Mouse (Mus musculus) hindbrain, postnatal 0 days (tissue): ENCODE measurements around the gene Tmem189. TPM values are rescaled to one million over a fixed set of nuclear protein-coding genes. Genes with fewer than 3 reads are reported as not detected.

Experiments used
- ATAC-seq: fragments of 200-750 bp; cut with Nextera tagmentation; 2 replicates; pipeline ENCODE4 v1.8.0; 2017; ENCODE audit warnings: mild to moderate bottlenecking, moderate TSS enrichment, moderate library complexity
- DNase-seq: peaks from one replicate; pipeline ENCODE4 v3.0.0-alpha.2; 2015; ENCODE audit warnings: low spot score
- H3K27ac ChIP-seq: fragments of 300-500 bp; sonication (generic); 2 replicates; pipeline ENCODE4 v1.5.1; 2014; ENCODE audit warnings: mild to moderate bottlenecking
- H3K27me3 ChIP-seq: fragments of 300-500 bp; sonication (generic); 2 replicates; pipeline ENCODE4 v1.6.1; 2014; ENCODE audit warnings: low read length, mixed read lengths; ENCODE audit not compliant: insufficient read depth
- H3K36me3 ChIP-seq: fragments of 300-500 bp; sonication (generic); 2 replicates; pipeline ENCODE4 v1.6.1; 2014; ENCODE audit warnings: low read length, mixed read lengths; ENCODE audit not compliant: insufficient read depth
- H3K4me1 ChIP-seq: fragments of 300-500 bp; sonication (generic); 2 replicates; pipeline ENCODE4 v1.6.1; 2014; ENCODE audit warnings: antibody characterized with exemption, low read length, mixed read lengths; ENCODE audit not compliant: insufficient read depth
- H3K4me2 ChIP-seq: fragments of 300-500 bp; sonication (generic); 2 replicates; pipeline ENCODE4 v1.6.1; 2014; ENCODE audit warnings: low read depth, mild to moderate bottlenecking, low read length, moderate library complexity, mixed read lengths
- H3K4me3 ChIP-seq: fragments of 300-500 bp; sonication (generic); 2 replicates; pipeline ENCODE4 v1.5.1; 2014; ENCODE audit warnings: low read length
- H3K9ac ChIP-seq: fragments of 300-500 bp; sonication (generic); replicated peaks from 2 replicates; pipeline ENCODE4 v1.6.1; 2014; ENCODE audit warnings: mild to moderate bottlenecking, low read length, moderate library complexity, mixed read lengths
- H3K9me3 ChIP-seq: fragments of 300-500 bp; sonication (generic); 2 replicates; pipeline ENCODE4 v1.6.1; 2016; ENCODE audit warnings: low read length, mixed read lengths
- CTCF ChIP-seq: IDR thresholded peaks from 2 replicates; pipeline ENCODE4 v1.5.1; 2016; ENCODE audit warnings: antibody characterized with exemption, control low read depth, low read depth
- WGBS: fragments of 180-500 bp; shearing (Covaris S2); extraction: QIAGEN DNeasy Blood & Tissue Kit; methylation state at CpG from one replicate; pipeline ENCODE4 v1.1.7; 2014; 5-methylcytosine and 5-hydroxymethylcytosine counted together
- polyA plus RNA-seq: library from polyadenylated mRNA; unstranded; fragments of >200 nt; fragmentation: Nextera tagmentation; extraction: Ambion mirVana; gene quantifications from 2 replicates; pipeline ENCODE4 v1.2.1, GENCODE M21; 2015
- total RNA-seq: library from RNA; depleted of rRNA; stranded (reverse); fragments of >200 nt; gene quantifications from 2 replicates; pipeline ENCODE4 v1.2.3, GENCODE M21; 2014

Gene Tmem189
- total and polyA plus RNA-seq, 2 experiments from 2014 or later: 41.4 to 79.9 TPM

DNA sequence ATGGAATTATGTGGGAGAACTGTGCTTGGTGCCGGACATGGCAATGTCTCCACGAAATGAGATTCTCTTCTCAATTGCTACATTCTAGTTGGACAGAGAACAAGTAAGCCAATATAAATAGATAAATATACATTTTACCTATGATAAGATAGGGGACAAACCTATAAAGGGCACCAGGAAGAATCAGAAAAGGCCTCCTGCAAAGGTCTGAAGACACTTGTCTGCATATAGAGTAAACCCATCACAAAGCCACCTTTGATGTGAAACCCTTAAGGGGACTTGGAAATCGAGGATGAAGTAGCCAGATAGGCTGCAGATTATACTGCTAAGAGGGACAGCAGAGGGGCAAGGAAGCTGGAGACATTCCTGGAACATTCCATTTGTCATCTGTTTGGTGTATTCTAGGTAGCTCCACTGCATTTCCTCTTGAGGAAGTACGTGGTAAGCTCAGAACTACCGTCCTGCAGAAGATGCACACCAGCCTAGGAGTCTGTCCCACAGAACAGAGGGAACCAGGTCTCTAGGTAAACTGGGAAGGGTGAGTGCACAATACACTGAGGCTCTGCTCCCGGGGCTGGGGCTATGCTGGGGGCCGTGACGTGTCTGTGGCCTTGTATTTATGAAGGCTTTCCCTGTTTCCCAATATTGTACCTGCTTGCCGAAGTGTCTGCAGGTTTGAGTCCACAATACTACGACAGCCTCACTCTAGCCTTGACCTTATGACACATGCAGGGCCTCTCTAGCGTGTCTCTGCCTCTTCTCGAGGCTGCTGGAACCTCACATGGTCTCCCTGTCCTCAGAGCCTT lies 56.7 kb downstream of the Tmem189 start:
- H3K4me3 ChIP-seq: no peak overlapping the region
- no peak for DNase-seq
- ATAC-seq: no peak
- peak overlapping the region; percentile 90 for H3K27ac ChIP-seq
- peak overlapping the region; percentile 90 for H3K4me2 ChIP-seq
- TF ChIP-seq CTCF: no peak
- peak overlapping the region; percentile 90; the same call in 1 of the 2 replicates for H3K9ac ChIP-seq
- 80% methylated on average over 12 of the region's 12 CpGs for WGBS
- H3K27me3 ChIP-seq: no peaks in the 10 kb centered on the region
- no peaks in the 10 kb centered on the region for H3K9me3 ChIP-seq
- no peaks in the 10 kb centered on the region; the same call in 1 of the 2 replicates for H3K36me3 ChIP-seq
- peaks cover 21% of the 10 kb centered on the region for H3K4me1 ChIP-seq

DNA sequence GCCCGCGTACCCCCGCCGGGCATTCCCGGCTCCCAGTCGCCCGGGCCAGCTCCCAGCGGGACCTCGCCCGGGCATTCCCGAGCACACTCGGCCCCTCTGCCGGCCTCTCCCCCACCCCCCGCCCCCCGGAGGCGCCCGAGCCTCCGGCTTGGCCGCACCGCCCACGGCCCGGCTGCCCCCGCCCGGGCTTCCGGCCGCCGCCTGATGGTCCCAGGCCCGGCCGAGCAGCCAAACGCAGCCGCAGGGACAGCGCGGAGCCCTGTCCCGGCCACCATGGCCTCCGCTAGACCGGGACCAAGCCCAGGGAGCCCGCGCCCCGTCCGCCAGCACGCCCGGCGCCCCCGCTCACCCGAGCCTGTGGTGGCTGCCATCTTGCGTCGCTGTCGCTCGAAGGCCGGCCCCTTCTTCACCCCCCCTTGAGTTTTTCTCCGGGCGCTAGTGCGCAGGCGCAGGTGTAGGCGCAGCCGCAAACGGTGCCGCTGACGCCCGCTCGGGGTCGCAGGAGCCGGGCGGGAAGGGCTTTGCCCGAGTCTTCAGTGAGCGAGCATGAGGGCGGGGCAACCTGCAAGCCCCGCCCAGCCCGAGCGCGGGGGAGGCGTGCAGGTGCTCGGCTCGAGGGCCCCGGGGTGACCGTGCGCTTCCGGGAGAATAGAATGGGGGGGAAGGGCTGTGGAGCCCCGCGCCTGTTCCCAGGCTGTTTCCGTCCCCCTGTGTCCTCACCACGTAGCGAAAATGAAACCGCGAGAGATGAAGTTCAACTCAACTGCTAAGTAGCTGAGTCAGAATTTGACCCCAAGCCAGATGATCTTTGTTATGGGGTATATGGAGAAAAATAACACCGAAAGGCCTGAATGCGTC lies 57.8 kb downstream of the Tmem189 start, which contains the start of gene Ube2v1:
Gene Ube2v1 (minus strand): TSS at position 505 of the 858 bp plus-strand sequence.
- Histone ChIP-seq H3K9me3 (no peaks in the 10 kb centered on the region), H3K36me3 (no peaks in the 10 kb centered on the region; the same call in 1 of the 2 replicates), H3K9ac (peak within 1 kb of the TSS; percentile 90), H3K27me3 (no peaks in the 10 kb centered on the region), H3K4me3 (peak within 1 kb of the TSS; percentile 84), H3K4me1 (peaks cover 21% of the 10 kb centered on the region), H3K27ac (peak within 1 kb of the TSS; percentile 90), H3K4me2 (peak within 1 kb of the TSS; percentile 90)
- WGBS: 1% methylated on average over 84 of the region's 87 CpGs
- DNase-seq (peak; percentile 98), ATAC-seq (peak; percentile 89)
- TF ChIP-seq CTCF: peak; percentile 48

DNA sequence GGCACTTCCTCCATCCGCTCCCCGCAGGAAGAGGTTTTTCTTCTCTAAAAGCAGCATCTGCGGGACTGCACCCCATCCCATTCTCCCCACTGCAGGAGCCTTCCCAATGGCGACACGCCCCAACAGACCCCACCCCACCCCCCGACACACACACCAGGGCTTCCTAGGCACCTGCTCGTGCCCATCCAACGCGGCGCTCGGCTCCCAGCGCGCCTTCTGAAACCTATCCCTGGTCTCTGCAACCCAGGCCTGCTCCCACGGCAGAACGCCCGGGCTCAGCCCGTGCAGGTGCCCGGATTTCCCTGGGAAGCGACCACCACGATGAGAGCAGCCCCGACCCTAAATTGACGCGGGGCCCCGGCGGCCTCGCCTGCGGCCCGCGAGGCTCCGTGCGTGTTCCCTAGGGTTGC lies 58.4 kb downstream of the Tmem189 start:
- Histone ChIP-seq H3K4me3 (peak overlapping the region; percentile 84), H3K9ac (peak overlapping the region; percentile 90), H3K27me3 (no peaks in the 10 kb centered on the region), H3K27ac (peak overlapping the region; percentile 90), H3K36me3 (no peaks in the 10 kb centered on the region; the same call in 1 of the 2 replicates), H3K9me3 (no peaks in the 10 kb centered on the region), H3K4me2 (peak overlapping the region; percentile 90), H3K4me1 (peaks cover 21% of the 10 kb centered on the region)
- under 1% methylated on average over 31 of the region's 31 CpGs for WGBS
- ATAC-seq (peak; percentile 16; the same call in 1 of the 2 replicates), DNase-seq (no peak)
- no peak for TF ChIP-seq CTCF

DNA sequence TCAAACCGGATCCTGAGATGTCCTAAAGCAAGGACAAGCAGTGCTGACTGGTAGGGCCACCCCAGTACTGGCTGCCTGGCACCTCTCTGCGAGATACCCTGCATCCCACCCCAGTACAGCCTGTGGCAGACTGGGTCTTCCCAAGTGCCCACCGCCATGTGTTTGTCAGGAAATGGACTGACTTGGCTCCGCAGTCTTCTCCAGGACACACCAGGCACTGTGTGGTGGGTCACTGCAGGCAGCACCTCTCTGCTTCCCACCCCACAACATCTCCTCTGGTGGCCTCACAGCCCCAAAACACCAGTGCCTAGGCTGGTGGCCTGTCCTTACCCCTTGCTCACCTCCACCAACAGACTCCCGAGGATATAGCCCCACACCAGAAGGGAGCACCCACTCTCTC lies 59.2 kb downstream of the Tmem189 start:
- Histone ChIP-seq H3K36me3 (no peaks in the 10 kb centered on the region; the same call in 1 of the 2 replicates), H3K27me3 (no peaks in the 10 kb centered on the region), H3K4me3 (peak overlapping the region; percentile 84), H3K9me3 (no peaks in the 10 kb centered on the region), H3K27ac (peak overlapping the region; percentile 90; the same call in 1 of the 2 replicates), H3K4me2 (peak overlapping the region; percentile 90), H3K9ac (peak overlapping the region; percentile 90), H3K4me1 (peaks cover 21% of the 10 kb centered on the region)
- no peak for ATAC-seq
- no peak for TF ChIP-seq CTCF
- 77% methylated on average over 5 of the region's 5 CpGs for WGBS
- DNase-seq: no peak

DNA sequence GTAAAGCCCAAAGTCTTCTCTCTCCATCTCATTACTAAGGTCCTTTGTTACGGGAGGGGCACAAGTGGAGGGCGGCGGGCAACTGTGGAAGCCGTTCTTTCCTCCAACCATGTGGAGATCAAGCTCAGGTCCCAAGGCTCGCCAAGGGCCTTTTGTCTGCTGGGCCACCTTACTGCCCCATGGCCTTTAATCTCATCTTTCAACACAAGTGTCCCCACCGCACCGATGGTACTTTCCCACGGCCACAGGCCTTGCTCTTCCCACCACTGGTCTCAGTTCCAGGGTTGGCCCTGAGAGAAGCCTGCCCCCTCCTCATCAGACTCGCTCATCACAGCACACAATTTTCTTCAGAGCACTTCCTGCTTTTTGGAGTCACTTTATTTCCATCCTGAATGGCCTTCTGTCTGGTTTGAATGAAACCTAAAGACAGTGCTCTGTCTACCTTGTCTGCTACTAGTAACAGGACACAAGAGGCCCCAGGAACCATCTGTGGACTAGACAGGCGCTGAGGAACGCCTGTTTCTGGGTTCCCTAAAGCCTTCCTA lies 59.9 kb downstream of the Tmem189 start:
- 76% methylated on average over 11 of the region's 11 CpGs for WGBS
- DNase-seq: no peak
- TF ChIP-seq CTCF: no peak
- H3K9me3 ChIP-seq: no peaks in the 10 kb centered on the region
- H3K4me2 ChIP-seq: peak overlapping the region; percentile 90; the same call in 1 of the 2 replicates
- no peaks in the 10 kb centered on the region; the same call in 1 of the 2 replicates for H3K36me3 ChIP-seq
- H3K4me1 ChIP-seq: peaks cover 21% of the 10 kb centered on the region
- H3K27ac ChIP-seq: no peak overlapping the region
- peak overlapping the region; percentile 84; the same call in 1 of the 2 replicates for H3K4me3 ChIP-seq
- no peak overlapping the region for H3K9ac ChIP-seq
- H3K27me3 ChIP-seq: no peaks in the 10 kb centered on the region
- ATAC-seq: no peak

DNA sequence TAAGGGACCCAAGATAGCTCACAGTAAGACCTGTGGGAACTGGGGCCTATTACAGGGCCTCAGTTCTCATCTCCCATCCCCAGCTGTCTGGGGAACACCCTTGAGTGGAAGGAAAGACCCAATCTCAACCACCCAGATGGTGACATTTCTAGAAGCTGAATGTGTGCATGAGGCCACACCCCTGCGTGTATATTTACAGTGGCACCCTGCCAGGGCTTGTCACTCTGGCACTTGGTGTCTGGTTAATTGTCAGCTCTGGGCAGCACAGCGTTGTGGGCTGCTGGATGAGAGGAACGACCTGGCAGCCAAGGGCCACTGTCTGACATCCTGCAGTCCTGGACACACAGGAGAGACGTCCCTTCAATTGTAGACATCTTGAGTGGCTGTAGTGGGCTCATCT lies 60.8 kb downstream of the Tmem189 start:
- TF ChIP-seq CTCF: no peak
- Histone ChIP-seq H3K36me3 (no peaks in the 10 kb centered on the region; the same call in 1 of the 2 replicates), H3K9ac (no peak overlapping the region), H3K4me3 (no peak overlapping the region), H3K4me1 (peaks cover 20% of the 10 kb centered on the region), H3K27ac (no peak overlapping the region), H3K9me3 (no peaks in the 10 kb centered on the region), H3K27me3 (no peaks in the 10 kb centered on the region), H3K4me2 (no peak overlapping the region)
- ATAC-seq: no peak
- no peak for DNase-seq
- WGBS: 52% methylated on average over 4 of the region's 4 CpGs
